Mouse (Mus musculus): ENCODE results near the gene Olfr10.

DNA sequence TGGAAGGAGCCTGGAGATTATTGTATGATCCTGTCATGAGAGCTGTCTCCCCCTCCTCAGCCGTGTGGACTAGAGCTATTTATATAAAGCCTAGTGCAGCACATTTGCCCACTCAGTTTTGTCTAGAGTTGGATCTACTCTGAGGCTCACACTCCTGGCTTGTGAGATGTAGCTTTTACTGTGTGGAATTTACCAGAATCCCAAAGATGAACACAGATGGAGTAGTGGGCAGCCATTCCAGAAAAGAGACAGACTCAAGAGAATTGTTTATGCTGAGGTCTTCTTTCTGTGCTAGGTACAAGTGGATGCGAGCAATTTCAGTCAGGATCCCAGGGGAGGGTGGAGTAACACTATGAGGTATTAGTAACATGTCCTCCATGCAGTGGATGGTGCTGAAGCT lies 17.3 kb upstream of the Olfr10 start:
- TF ChIP-seq CTCF (IDR thresholded peaks at IDR 0.05; ENCODE audit: borderline replicate concordance, extremely low read depth, insufficient read depth, insufficient read length) = no peak
- TF ChIP-seq POLR2A (IDR thresholded peaks at IDR 0.05; ENCODE audit: borderline replicate concordance, extremely low read depth, insufficient read depth, insufficient read length, poor library complexity, severe bottlenecking) = no peak

Data from brain, embryonic 14.5 days (tissue).